Mouse (Mus musculus) heart, postnatal 4 days (tissue): ENCODE measurements around the gene Sf1. TPM values are rescaled to one million over a fixed set of nuclear protein-coding genes. Genes with fewer than 3 reads are reported as not detected.
A peak's percentile ranks its signal among the peaks of the same experiment; 100 is the strongest.

Experiments used
- DNase-seq: peaks from one replicate; pipeline ENCODE4 v3.0.0; 2021
- microRNA-seq, 2 experiments: library from miRNA; unstranded; fragments of <30 nt; microRNA quantifications; one replicate each; pipeline ENCODE4 v1.2.0; 2021 to 2022
- total RNA-seq, 2 experiments: library from RNA; stranded (reverse); gene quantifications; 2 replicates each; pipeline ENCODE4 v1.2.3; 2021

The Sf1 gene
- total RNA-seq, 2 experiments from 2014 or later, result 181 to 188 TPM

- no peak for DNase-seq
Measured at GRCm38 (mm10) chr19:6420481-6421210, 57.2 kb downstream of the Sf1 start.

- DNase-seq, result no peak
Measured at GRCm38 (mm10) chr19:6421211-6421590, 57.7 kb downstream of the Sf1 start.

GRCm38 (mm10) chr19:6422014-6422413 lies 58.5 kb downstream of the Sf1 start:
- no peak for DNase-seq

- no peak for DNase-seq
Measured at GRCm38 (mm10) chr19:6423241-6423640, 59.8 kb downstream of the Sf1 start.

GRCm38 (mm10) chr19:6424137-6424881 lies 60.8 kb downstream of the Sf1 start:
- no peak for DNase-seq

GRCm38 (mm10) chr19:6425595-6425994 lies 62.1 kb downstream of the Sf1 start:
- DNase-seq, result no peak

- peak; percentile 71 for DNase-seq
Measured at GRCm38 (mm10) chr19:6426703-6427500, 63.4 kb downstream of the Sf1 start.

Small RNAs within 50 kb of the gene (microRNA-seq; reads per million reads assigned to microRNA genes)
- gene Mir6989, result 1.4 to 2.1 reads per million in 2 experiments

Other genes starting within 250 kb of the Sf1 start
- gene Sac3d1, start 245.0 kb upstream of the Sf1 start, total RNA-seq, result 10 to 100 TPM; 17.4 to 17.6 TPM
- gene Snx15, start 235.4 kb upstream of the Sf1 start, total RNA-seq, result 10 to 100 TPM; 13.4 to 13.7 TPM
- gene Batf2, start 222.7 kb upstream of the Sf1 start, total RNA-seq, result under 1 TPM; 0.21 to 0.38 TPM
- gene Arl2, start 222.1 kb upstream of the Sf1 start, total RNA-seq, result 10 to 100 TPM; 62.3 to 62.8 TPM
- gene Majin, start 179.3 kb upstream of the Sf1 start, total RNA-seq, result not detected
- not detected for gene Gpha2, start 137.3 kb upstream of the Sf1 start, total RNA-seq
- gene Ppp2r5b, start 127.8 kb upstream of the Sf1 start, total RNA-seq, result 10 to 100 TPM; 30.1 to 30.2 TPM
- gene Atg2a, start 122.0 kb upstream of the Sf1 start, total RNA-seq, result 10 to 100 TPM; 15.9 to 16.2 TPM
- gene Ehd1, start 87.0 kb upstream of the Sf1 start, total RNA-seq, result 100 to 1,000 TPM in 1 of 2 experiments, 10 to 100 TPM in 1; 97.8 to 114 TPM
- gene Cdc42bpg, start 57.2 kb upstream of the Sf1 start, total RNA-seq, result 1 to 10 TPM; 8.2 to 10.0 TPM
- 10 to 100 TPM; 16.6 to 18.5 TPM for gene Men1, start 28.7 kb upstream of the Sf1 start, total RNA-seq
- 10 to 100 TPM; 37.5 to 42.8 TPM for gene Map4k2, start 22.6 kb upstream of the Sf1 start, total RNA-seq
- gene Pygm, start 20.7 kb downstream of the Sf1 start, total RNA-seq, result 100 to 1,000 TPM; 455 to 466 TPM
- 10 to 100 TPM; 42.6 to 45.1 TPM for gene Rasgrp2, start 35.6 kb downstream of the Sf1 start, total RNA-seq
- 1 to 10 TPM; 3.5 to 3.7 TPM for gene Nrxn2, start 55.0 kb downstream of the Sf1 start, total RNA-seq
- gene Slc22a12, start 179.3 kb downstream of the Sf1 start, total RNA-seq, result not detected